ENCODE assay signal across 10 mouse cellular contexts in genomic region chr5:4754701-4755281, GRCm38 (mm10). TPM values are rescaled to one million over a fixed set of nuclear protein-coding genes. Genes with fewer than 3 reads are reported as not detected.
A peak's percentile ranks its signal among the peaks of the same experiment; 100 is the strongest.
DNase-seq lines count a peak whose midpoint lies in the region; ATAC-seq and TF ChIP-seq lines count a peak whose summit lies in the region.
"Had no signal": no experiment of that assay in that cellular context is flagged by ENCODE, and none has a peak within 500 bp of the region (broad histone marks: within the 10 kb centered on the region; RNA-seq: fewer than 3 reads in every experiment).

No protein-coding gene starts in this region.

- no peaks in the 10 kb centered on the region for H3K9me3 ChIP-seq in hindbrain, embryonic 12.5 days (replicated peaks)
- no peaks in the 10 kb centered on the region for H3K9me3 ChIP-seq in limb, embryonic 13.5 days

- no peak for TF ChIP-seq CTCF in lung, adult 2 months (IDR thresholded peaks at IDR 0.05; ENCODE audit: insufficient read depth, low read length)

- ATAC-seq in hindbrain, embryonic 12.5 days (ENCODE audit: low FRiP score) = no peak
- no peak for ATAC-seq in limb, embryonic 13.5 days (ENCODE audit: low FRiP score, low read depth)
- ATAC-seq in erythroblast, adult 5-6 weeks (replicated peaks; ENCODE audit: low FRiP score, poor library complexity, severe bottlenecking) = no peak
- ATAC-seq: Patski had no signal

- H3K4me1 ChIP-seq in lung, adult 2 months (ENCODE audit: control insufficient read depth, insufficient read depth, low read length) = peaks cover 2% of the 10 kb centered on the region; the same call in 1 of the 2 replicates
- peaks cover 29% of the 10 kb centered on the region for H3K4me1 ChIP-seq in hindbrain, embryonic 12.5 days
- H3K4me1 ChIP-seq in limb, embryonic 13.5 days = peaks cover 30% of the 10 kb centered on the region

- peaks cover 3% of the 10 kb centered on the region; the same call in 1 of the 2 replicates for H3K27me3 ChIP-seq in hindbrain, embryonic 12.5 days
- no peaks in the 10 kb centered on the region for H3K27me3 ChIP-seq in limb, embryonic 13.5 days
- H3K27me3 ChIP-seq: Patski had no signal

- 47% methylated on average over 9 of the region's 9 CpGs for WGBS in lung, adult 2 months
- 30% methylated on average over 9 of the region's 9 CpGs for WGBS in hindbrain, embryonic 12.5 days
- WGBS in limb, embryonic 13.5 days = 15% methylated on average over 9 of the region's 9 CpGs

- DNase-seq in lung, postnatal 10 days = peak; percentile 32
- no peak for DNase-seq in lung, adult 2 months
- no peak for DNase-seq in adrenal gland, adult 8-10 months
- no peak for DNase-seq in adrenal gland, postnatal 36 days
- DNase-seq in adrenal gland, adult 18-20 months (ENCODE audit: low spot score in 2 of 2) = no peak

- H3K36me3 ChIP-seq in hindbrain, embryonic 12.5 days = no peaks in the 10 kb centered on the region
- no peaks in the 10 kb centered on the region for H3K36me3 ChIP-seq in limb, embryonic 13.5 days

- no peak overlapping the region for H3K4me3 ChIP-seq in lung, adult 2 months (replicated peaks; ENCODE audit: extremely low read depth, low read depth, low read length)
- peak overlapping the region; percentile 83 for H3K4me3 ChIP-seq in hindbrain, embryonic 12.5 days
- H3K4me3 ChIP-seq in limb, embryonic 13.5 days = peak overlapping the region; percentile 91
- H3K4me3 ChIP-seq: heart, adult 2 months had no signal

- H3K4me2 ChIP-seq in hindbrain, embryonic 12.5 days (replicated peaks) = peak overlapping the region; percentile 96
- peak overlapping the region; percentile 93 for H3K4me2 ChIP-seq in limb, embryonic 13.5 days (replicated peaks)

- no peak for TF ChIP-seq POLR2A in lung, adult 2 months (IDR thresholded peaks at IDR 0.05; ENCODE audit: borderline replicate concordance, extremely low read depth, low read depth, low read length)

- H3K27ac ChIP-seq in hindbrain, embryonic 12.5 days = no peak overlapping the region
- H3K27ac ChIP-seq in limb, embryonic 13.5 days = no peak overlapping the region
- H3K27ac ChIP-seq: heart, adult 2 months had no signal

- H3K9ac ChIP-seq in hindbrain, embryonic 12.5 days = peak overlapping the region; percentile 29; the same call in 1 of the 2 replicates
- H3K9ac ChIP-seq in limb, embryonic 13.5 days = peak overlapping the region; percentile 95

RNA-seq across cellular contexts. Expression of gene Fzd1, which starts 3.0 kb away (rescaled TPM):
- polyA plus RNA-seq in lung, adult 2 months (2012; rRNA removed) = 54.6 and 63.6 TPM in 2 replicates
- polyA plus RNA-seq in hindbrain, embryonic 12.5 days (2016; fragmentation: Nextera tagmentation; extraction: Ambion mirVana) = 35.0 and 36.0 TPM in 2 replicates
- polyA plus RNA-seq in limb, embryonic 13.5 days (2015; fragmentation: Nextera tagmentation; extraction: Ambion mirVana) = 18.3 and 18.8 TPM in 2 replicates
- total RNA-seq in adrenal gland, adult 8-10 months (2022) = 10 to 100 TPM; 14.8 to 17.6 (median 16.2) TPM
- 10 to 100 TPM; 16.8 to 21.6 TPM for total RNA-seq in adrenal gland, postnatal 36 days (2021)
- total RNA-seq in erythroblast, adult 5-6 weeks (2015; ENCODE audit: low replicate concordance) = not detected in 2 replicates
- total RNA-seq in erythroblast, adult 5-6 weeks (2017; ENCODE audit: low replicate concordance) = 0.14 and 0.60 TPM in 2 replicates
- total RNA-seq in adrenal gland, adult 18-20 months (2021) = 10 to 100 TPM; 14.4 to 14.5 TPM

Comparison
In these comparisons a context has a peak if more than half of its experiments do, and no peak if none do; other contexts are left out.
1. RNA of gene Fzd1, which starts 3.0 kb away (total RNA-seq): 16.8 to 21.6 TPM in adrenal gland, postnatal 36 days, 14.8 to 17.6 TPM in adrenal gland, adult 8-10 months and 14.4 to 14.5 TPM in adrenal gland, adult 18-20 months; 0.14 to 0.60 TPM in erythroblast, adult 5-6 weeks; every median in the first group is over 4 times any median in the second.